Mouse (Mus musculus): ENCODE data around the gene Emb.
A peak's percentile ranks its signal among the peaks of the same experiment; 100 is the strongest.
"Not testable (repeated sequence)": the region's sequence is repeated elsewhere in the genome, so short reads cannot be mapped to it uniquely, and the experiment has no call there.

Gene Emb

DNA sequence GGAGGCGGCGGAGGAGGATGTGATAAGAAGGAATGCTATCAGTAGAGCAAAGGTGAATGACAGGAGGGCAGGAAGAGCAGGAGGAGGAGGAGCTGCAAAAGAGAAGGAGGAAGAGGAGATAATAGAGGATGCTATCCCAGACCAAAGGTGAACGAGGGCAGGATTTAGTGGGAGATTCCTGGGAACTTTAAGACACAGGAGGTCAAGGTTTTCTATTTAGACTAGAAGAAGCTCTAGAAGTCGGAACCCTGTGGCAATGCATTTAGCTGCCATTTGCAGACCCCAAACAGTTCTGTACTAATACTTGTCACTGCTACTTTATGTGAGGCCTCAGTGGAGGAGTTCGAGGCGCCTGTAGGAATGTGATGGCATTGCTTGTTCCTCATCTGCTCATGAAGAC, at the start of gene Emb:
TSS of gene Emb (plus strand) at position 301 of the 400 bp plus-strand sequence.
- no peak for DNase-seq

DNA sequence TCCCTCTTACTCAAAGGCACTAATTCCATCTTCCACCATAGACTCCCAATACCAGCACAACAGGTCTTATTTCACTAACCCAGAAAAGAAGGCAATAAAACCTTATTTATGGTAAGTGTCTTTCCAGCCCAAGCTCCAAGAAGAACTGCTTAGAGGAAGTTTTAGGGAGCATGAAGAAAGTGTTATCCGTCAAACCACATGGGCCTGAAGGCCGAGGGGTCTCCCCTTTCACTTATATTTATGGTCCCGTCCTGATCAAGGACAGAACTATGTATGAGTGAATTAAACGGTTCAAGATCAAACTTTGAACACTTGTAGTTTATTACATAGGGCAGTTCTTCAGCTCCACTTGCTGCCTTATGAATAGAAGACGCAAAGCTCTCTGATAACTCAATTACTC, 44.4 kb upstream of the Emb start:
- no peak for DNase-seq

DNA sequence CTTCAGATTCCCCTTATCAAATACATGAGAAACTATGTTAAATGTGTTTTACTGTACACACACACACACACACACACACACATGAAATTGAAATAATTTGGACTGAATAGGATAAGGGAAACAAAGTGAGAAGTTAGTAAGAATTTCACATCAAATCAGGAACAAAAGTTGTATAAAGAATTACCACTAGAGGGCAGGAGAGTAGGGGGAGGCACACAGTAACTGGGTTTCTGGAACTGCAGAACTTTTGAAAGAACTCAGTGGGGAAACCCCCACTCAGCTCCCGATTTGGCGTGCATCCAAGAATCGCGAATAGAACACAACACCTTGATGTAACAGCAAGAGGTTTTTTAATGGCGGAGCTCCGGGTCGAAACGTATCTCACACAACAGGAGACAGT, 43.3 kb upstream of the Emb start:
- DNase-seq: peak; percentile 6

DNA sequence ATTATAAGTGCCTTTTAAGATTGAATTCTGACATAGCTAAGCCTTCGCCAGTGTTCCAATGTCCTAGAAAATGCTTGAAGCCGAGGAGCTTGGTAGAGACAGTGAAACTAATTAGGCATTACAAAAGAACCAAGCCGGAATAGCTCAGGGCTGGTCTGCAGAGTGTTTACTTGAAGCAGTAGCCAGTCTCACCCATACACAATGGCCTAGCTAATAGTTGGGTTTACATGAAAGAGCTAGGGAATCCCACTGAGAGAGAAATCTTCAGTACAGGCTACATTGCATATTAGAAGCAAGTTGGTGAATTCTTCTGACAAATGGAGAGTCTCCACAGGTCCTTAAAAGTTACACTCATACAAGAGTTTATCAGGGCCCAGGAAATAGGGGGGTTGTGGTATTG, 27.4 kb upstream of the Emb start:
- not testable (repeated sequence) for DNase-seq

DNA sequence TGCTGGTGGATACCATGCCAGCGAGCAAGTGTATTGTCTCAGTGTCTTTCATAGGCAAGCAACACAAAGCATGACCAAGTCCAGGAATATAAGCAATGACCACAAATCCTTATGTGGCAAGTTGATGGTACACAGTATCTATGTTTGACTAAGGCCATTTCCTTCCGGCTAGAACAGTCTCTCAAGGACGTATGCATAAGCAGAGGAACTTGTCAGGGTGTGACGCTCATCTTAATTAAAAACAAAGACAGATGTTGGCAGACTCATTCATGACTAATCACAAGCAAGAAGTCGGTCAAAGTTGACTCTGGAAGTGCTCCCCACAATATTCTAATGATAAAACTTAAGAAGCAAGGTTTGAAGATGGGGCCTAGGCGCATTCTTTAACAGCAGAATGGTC, 25.0 kb upstream of the Emb start:
- no peak for DNase-seq

DNA sequence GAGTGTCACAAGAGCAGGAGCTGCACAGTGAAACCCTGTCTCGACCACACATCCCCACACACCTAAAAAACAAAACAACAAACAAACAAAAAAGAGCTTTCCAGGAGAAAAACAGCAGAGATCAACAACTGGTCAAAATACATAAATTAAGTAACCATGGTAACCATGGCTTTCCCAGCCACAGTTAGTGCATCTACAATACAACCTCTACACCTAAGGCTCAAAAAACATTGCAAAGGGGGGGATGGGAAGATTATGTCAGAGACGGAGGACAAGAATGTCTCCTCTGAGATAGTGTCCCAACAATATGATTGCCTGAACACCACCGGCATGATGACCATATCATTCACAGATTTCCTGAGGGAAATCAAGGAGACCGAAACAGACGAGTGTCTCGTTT, 23.0 kb upstream of the Emb start:
- DNase-seq: no peak

DNA sequence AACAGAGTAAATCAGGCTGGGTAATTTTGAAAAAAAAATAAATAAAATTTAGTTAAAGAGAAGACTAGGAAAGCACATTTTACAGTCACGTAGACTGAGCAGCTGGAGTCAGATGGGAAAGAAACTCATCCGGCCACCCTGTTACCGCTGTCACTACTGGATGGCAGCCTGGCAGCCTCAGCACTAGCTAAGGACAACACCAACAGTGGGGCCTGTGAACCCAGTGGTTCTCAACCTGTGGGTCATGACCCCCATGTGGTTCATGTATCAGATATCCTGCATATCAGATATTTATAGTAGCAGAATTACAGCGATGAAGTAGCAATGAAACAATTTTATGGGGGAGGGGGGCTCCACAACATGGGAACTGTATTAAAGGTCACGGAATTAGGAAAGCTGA, 16.2 kb upstream of the Emb start:
- no peak for DNase-seq

DNA sequence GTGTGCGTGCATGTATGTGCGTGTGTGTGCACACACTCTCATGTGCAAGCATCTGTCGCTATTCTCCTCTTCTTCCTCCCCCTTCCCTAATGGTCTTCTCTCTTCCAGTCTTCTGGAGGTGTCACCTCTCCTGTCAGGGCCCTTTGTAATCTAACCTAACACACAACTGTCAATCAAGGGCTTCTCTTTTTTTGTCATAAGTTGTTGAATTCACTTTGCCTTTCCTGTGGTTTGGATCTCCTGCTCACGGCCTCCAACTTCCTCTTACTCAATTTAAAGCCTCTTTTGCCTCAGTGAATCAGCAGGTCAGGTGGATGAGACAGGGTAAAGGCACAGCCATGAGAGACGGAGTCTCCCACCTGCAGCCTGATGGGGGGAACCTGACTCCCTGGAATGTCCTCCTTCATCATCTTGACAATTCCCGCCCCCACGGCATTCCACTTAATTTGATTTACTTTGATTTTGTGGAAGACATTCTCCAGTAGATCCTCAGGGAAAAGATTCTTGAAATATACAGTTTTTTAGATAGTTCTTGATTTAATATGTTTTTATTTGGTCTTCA, 14.8 kb upstream of the Emb start:
- no peak for DNase-seq

DNA sequence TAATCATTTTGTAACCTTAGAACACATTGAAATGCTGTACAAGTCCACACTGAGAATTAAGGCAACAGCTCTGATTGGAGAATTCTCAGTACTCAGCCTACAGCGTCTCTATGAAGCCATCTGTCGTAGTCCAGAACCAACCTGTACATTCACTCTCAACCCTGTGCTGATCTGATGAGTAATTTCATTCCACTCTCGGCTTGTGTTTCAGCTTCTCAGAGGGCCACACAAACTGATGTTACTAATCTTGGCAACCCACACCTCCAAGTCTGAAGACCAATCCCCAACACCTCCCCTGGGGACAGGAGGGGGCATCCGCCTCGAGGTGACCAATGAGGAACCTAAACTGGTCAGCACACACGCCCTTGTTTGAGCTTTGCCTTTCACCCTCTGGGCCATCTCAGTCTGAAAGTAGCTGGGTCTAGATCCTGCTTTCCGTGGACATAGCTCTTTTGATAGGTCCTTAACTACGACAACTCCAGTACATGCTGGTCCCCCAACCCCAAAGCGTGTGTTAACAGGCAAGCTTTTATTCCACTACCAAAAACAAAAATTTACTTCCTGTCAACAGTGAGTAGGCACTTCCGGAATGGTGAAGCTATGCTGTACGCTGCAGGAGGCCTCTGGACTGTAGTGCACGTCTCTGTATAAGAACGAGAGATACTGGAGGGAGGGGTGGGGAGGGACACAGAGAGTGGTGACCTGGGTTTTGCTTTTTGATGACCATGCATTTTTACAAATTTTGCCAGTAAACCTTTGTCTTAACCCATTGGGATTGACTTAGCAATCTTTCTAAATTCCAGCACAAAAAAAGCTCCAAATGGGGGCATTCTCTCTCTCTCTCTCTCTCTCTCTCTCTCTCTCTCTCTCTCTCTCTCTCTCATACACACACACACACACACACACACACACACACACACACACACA, 12.5 kb upstream of the Emb start:
- DNase-seq: no peak

DNA sequence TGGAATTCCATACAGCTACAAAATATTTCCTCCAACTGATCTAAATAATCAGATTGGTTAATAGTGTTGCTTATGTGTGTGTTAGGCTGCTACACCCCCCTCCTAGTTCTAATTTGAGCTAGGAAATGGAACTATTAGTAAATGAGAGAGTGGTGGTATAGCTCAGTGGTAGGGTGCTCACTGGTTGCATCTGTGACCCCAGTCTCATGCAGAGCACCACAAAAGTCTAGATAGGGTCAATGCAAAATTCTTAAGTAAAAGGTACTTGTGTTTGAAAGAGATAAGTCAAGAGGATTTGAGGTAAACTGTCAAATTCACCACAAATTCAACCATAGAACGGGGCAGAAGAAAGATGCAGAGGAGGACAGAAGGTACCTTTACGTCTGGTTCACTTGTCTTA, 10.7 kb upstream of the Emb start:
- DNase-seq: no peak

DNA sequence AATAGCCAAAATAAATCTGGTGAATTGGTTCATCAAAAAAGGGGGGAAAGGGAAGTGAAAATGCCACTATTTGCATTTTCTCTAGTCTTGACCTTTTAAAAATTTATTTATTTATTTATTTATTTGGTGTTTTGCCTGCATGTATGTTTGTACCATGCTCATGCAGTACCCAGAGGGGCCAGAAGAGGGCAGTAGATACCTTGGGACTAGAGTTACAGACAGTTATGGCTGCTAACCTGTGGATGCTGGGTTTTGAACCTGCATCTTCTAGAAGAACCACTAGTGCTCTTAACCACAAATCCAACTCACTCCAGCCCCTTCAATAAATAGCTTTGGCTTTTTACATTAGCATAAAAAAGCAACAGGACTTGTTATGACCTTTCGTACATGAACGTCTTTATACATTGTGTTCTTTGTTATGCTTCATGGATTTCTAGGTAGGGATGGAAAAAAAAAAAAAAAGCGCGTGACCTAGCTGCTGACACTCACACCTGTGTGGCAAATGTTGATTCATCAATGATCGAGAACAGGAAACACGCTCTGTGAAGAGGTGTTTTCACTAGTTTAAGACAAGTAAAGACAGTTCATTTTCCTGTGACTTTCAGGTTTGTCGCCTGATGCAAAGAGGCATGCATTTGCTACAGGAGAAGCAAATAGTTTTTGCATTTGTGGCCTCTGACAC, 9.8 kb upstream of the Emb start:
- peak; percentile 95 to 96 for DNase-seq

DNA sequence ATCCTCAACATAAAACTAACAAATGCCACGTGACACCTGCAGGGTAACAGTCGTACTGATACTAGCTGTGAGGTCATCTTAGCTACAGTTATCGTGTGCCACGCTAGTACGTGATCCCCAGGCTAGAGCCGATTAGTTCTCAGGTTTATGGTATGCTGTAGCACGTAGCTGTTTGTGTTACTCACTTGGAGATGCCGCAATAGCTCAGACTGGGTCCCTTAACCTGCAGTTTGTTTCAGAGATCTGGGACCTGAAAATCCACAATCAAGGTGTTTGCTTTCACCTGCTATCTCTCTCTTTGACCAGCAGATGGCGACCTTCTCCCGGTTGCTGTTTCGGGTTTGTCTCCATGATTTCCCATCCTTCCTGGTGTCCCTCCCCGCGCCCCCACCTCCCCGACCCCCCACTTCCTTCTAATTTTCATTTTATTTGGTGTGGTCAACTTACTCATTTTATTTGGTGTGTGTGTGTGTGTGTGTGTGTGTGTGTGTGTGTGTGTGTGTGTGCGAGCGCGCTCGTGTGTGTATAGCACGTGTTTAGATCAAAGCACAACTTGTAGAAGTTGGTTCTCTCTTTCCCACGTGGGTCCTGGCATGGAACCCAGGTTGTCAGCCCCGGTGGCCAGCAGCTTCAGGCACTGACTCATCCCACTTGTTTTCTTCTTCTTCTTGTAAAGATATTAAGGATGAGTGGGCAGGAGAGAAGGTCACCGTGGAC, 5.4 kb upstream of the Emb start:
- DNase-seq: peak; percentile 51 to 57

DNA sequence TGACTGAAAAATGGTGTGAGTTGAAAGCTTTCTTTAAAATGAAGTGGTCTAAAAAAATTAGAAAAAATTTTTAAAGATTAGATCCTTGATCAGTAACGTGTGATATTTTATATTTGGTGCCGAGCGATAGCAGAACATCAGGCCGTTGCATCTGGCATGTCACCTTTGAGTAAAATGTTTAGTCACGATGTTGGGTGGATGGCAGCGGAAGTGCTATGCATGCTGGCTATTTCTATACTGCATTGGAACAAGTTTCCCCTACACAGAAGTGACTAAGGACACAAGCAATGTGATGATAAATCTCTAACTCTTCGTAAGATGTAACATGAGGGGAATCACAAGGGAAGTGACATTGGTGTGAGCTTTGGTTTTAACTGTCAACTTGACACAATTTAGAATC, 3.7 kb upstream of the Emb start:
- no peak for DNase-seq

DNA sequence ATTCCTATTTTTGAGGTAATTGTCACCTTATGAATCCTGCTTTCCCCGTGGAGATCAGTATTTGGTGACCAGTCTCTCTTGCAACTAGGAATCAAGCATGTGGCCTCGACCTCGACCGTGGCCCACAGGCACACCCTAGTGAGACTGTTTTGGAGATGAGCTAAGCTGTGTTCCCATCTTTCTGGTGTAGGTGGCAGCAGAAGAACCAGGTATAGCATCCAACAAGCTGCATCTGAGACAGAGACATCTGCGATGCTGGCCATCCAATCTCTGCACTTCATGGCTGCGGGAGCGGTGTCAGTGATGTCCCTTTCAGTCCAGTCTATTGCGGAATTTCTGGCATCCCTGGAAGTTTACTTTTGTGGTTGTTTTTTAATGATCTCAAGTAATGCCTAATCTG, 2.3 kb upstream of the Emb start:
- no peak for DNase-seq

DNA sequence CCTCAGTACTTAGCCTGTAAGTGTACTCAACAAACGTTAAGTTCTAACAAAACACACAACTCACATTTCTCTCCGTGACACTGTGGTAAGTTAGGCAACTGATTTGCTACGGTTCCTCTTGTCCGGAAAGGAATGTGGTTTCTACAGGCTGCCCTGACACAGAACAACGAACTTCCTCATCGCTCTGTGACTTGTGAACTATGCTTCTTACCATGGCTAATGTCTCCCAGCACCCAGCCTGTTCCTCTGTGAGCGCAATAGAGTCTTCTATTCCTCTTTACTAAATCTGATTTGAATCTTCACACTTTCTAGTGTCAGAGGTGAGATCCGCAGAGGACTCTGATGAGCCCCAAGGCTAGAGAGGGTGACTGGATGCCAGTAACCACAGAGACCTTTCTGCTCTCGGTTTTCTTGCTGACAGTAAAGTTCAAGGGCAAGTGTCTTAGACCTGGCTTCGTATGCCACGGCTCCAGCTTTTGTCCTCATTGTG, 3.1 kb downstream of the Emb start:
- peak; percentile 57 to 60 for DNase-seq

DNA sequence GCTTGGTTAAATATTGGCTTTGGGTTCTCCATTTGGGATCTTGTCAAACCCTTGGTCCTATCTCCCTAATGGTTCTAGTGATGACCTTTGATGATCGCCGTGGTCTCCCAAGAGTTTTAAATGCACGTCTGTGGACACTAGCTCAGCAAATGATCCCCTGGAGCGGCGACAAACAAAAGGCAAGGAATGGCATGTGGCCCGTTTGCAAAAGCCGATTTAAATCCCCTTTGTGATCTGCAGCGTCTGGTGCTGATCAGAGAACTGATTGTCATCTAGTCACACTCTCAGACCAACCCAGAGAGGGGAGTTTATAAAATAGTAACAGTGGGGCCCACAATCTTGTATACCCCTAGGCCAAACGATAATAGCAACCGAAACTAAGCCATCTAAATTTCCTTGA, 7.1 kb downstream of the Emb start:
- no peak for DNase-seq

DNA sequence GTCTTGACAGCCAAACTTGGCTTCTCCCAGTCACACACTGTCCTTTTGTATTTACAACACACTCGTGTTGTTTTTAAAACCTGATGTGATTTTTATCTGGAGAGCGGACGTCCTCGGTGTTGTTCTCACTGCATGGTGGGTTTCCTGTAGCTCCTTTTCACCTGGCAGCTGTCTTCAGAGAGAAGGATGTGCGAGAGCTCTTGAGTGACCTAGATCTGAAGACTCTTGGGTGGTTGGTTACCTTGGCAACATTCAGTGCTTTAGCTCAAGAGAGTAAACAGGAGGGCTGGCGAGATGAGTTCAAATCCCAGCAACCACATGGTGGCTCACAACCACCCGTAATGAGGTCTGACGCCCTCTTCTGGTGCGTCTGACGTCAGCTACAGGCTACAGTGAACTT, 7.8 kb downstream of the Emb start:
- peak; percentile 33 to 38 for DNase-seq

DNA sequence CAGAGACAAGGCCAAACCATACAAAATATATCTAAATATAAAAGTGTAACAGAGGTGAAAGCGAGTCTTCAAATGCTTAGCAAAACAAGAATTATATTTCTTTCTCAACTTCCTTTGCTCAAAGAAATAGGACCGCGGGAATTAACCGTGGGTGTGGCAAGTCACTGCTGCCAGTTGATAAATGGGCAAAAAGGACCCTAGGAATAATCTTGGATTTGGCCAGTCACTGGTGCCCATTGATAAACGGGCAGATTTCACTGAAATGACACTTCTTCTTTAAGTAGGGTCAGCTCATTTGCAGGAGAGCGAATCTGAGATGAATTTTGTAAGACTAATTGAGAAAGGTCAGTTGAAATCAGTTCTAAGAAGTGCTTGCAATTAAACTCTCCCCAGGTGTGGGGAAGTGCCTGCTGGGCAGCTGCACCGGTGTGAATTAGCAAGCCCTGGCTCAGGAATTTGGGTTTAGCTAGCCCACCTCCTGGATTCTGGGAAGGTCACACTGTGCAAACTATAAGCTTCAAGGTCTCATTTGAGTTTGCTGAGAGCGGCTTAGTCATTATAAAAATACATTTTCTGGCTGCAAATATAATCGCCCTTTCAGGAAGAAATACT, 8.5 kb downstream of the Emb start:
- DNase-seq: no peak

DNA sequence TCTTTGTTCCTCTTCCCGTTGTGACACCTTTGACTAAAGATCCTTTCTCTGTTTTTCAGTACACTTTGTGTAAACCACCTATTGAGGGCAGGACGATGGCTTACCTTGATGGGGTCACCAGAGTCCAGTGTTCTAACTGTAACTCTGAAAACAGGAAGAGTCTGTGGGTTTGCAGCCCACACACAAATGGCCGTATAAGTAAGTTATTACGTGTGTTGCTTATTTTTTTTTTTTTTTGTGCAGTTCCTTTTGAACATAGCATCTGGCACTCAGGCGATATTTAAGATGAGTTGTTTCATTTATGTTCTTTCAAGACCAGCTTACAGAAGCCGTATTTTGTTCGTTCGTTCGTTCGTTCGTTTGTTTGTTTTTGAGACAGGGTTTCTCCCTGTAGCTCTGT, 9.3 kb downstream of the Emb start:
- DNase-seq: no peak

DNA sequence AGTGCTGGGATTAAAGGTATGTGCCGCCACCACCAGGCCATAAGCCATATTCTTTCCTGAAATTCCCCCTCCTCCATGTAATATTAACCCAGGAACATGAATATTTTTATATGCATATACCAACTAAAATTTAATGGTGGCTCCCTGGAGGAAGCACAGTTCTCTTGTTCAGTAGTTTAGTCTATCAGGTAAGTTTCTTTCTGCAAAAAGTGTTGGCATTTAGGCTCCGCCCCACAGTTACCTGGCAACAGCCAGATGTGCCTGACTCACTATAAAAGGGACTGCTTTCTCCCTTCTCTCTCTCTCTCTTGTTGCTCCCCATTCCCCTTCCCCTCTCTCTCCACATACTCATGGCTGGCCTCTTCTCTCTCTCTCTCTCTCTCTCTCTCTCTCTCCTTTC, 9.8 kb downstream of the Emb start:
- DNase-seq: no peak

DNA sequence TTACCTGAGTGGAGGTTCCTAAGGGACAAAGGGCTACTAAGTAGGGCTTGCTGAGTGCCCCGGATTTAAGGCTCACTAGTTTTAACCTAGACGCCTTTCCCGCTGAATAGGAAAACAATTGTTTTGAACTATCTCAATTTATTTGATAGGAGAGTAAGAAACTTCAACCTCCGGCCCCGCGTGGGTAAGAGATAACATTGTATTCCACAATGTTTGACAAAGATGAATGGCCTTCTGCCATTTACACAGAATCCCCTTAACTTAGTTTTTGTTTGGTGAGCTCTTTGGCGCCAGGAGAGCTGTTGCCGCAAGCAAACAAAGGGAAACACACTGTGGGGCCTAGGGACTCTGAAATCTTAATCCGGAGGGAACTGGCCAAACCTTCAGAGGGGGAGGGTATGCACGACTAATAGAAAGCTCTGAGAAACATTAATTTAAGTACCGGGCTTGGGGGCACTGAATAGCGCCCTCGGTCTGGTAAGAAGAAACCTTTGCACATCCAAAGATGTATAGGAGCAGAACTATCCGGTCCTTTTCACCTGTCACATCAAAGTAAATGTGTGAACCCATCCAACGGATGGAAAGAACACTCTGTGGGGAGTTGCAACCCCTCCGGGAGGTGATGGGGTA, 11.7 kb downstream of the Emb start:
- no peak for DNase-seq
